26 mouse cellular contexts compared by ENCODE assay signal in the genomic region with DNA sequence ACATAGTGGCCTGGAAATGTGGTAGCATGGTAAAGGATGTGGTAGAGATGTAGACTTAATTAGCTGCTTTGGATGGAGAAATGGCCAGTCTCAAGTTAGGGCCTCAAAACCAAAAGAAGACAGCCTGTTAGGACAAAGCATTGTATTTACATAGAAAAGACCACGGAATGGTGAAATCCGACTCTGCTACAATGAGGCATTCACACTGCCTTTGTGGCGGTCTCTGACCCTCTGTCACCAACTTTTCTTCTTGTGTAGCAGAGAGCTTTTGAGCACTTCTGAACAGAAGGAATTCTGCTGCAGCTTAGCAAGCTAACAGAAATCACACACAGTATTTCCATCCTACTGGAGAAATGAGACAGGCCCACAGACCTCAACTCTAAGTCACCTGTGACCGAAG.
A peak's percentile ranks its signal among the peaks of the same experiment; 100 is the strongest.
DNase-seq lines count a peak whose midpoint lies in the region; ATAC-seq and TF ChIP-seq lines count a peak whose summit lies in the region.
"Had no signal": no experiment of that assay in that cellular context is flagged by ENCODE, and none has a peak within 500 bp of the region (broad histone marks: within the 10 kb centered on the region; RNA-seq: fewer than 3 reads in every experiment).

No protein-coding gene starts in this region.

- no peak for TF ChIP-seq CTCF in hindbrain, postnatal 0 days (IDR thresholded peaks at IDR 0.05; ENCODE audit: low read depth)

- H3K27me3 ChIP-seq in forebrain, embryonic 11.5 days (ENCODE audit: control insufficient read depth, insufficient read depth, low read length) = no peaks in the 10 kb centered on the region
- H3K27me3 ChIP-seq in forebrain, embryonic 12.5 days = no peaks in the 10 kb centered on the region
- no peaks in the 10 kb centered on the region for H3K27me3 ChIP-seq in hindbrain, embryonic 10.5 days (ENCODE audit: insufficient read depth, poor library complexity, severe bottlenecking)
- H3K27me3 ChIP-seq in hindbrain, postnatal 0 days (ENCODE audit: insufficient read depth, low read length) = no peaks in the 10 kb centered on the region
- H3K27me3 ChIP-seq in midbrain, embryonic 12.5 days = no peaks in the 10 kb centered on the region; the same call in 1 of the 2 replicates
- H3K27me3 ChIP-seq in midbrain, embryonic 15.5 days (replicated peaks) = no peaks in the 10 kb centered on the region
- no peaks in the 10 kb centered on the region for H3K27me3 ChIP-seq in embryonic facial prominence, embryonic 10.5 days (replicated peaks; ENCODE audit: low read depth, poor library complexity, severe bottlenecking)
- H3K27me3 ChIP-seq: embryonic facial prominence, embryonic 13.5 days; forebrain, embryonic 13.5 days; liver, embryonic 15.5 days; lung, embryonic 15.5 days; midbrain, embryonic 13.5 days had no signal

- H3K9ac ChIP-seq in forebrain, embryonic 11.5 days (ENCODE audit: low read length) = no peak overlapping the region
- H3K9ac ChIP-seq in forebrain, embryonic 12.5 days = no peak overlapping the region
- no peak overlapping the region for H3K9ac ChIP-seq in hindbrain, postnatal 0 days (replicated peaks; ENCODE audit: low read length)
- no peak overlapping the region for H3K9ac ChIP-seq in midbrain, embryonic 12.5 days (replicated peaks)
- no peak overlapping the region for H3K9ac ChIP-seq in midbrain, embryonic 15.5 days
- H3K9ac ChIP-seq: embryonic facial prominence, embryonic 13.5 days; forebrain, embryonic 13.5 days; liver, embryonic 15.5 days; lung, embryonic 15.5 days; midbrain, embryonic 13.5 days had no signal

- no peak for DNase-seq in forebrain, embryonic 11.5 days (ENCODE audit: low spot score)
- peak; percentile 20 for DNase-seq in hindbrain, embryonic 10.5 days (ENCODE audit: low spot score)
- DNase-seq in hindbrain, postnatal 0 days (ENCODE audit: low spot score) = no peak
- no peak for DNase-seq in embryonic facial prominence, embryonic 10.5 days (ENCODE audit: low spot score)
- no peak for DNase-seq in right cerebral cortex, postnatal 10 days (ENCODE audit: low spot score in 2 of 2)
- DNase-seq: adrenal gland, adult 2 months; adrenal gland, postnatal 36 days; cerebellum, adult 18-20 months; cerebellum, postnatal 10 days; gastrocnemius, postnatal 14 days; heart, postnatal 10 days; kidney, adult 9 months; kidney, postnatal 10 days; right cerebral cortex, postnatal 4 days; thymus, adult 18-20 months; thymus, postnatal 25 days had no signal

- WGBS in forebrain, embryonic 11.5 days = 36% methylated on average over 4 of the region's 4 CpGs
- WGBS in forebrain, embryonic 12.5 days = 24% methylated on average over 4 of the region's 4 CpGs
- whole genome bisulfite sequencing in hindbrain, embryonic 10.5 days = 33% methylated on average over 4 of the region's 4 CpGs
- WGBS in hindbrain, postnatal 0 days = 47% methylated on average over 4 of the region's 4 CpGs
- 32% methylated on average over 4 of the region's 4 CpGs for WGBS in midbrain, embryonic 12.5 days
- WGBS in midbrain, embryonic 15.5 days = 32% methylated on average over 4 of the region's 4 CpGs
- 32% methylated on average over 4 of the region's 4 CpGs for WGBS in embryonic facial prominence, embryonic 10.5 days

- H3K36me3 ChIP-seq in forebrain, embryonic 11.5 days (ENCODE audit: control insufficient read depth, insufficient read depth, low read length) = no peaks in the 10 kb centered on the region
- no peaks in the 10 kb centered on the region for H3K36me3 ChIP-seq in forebrain, embryonic 12.5 days (replicated peaks)
- no peaks in the 10 kb centered on the region for H3K36me3 ChIP-seq in hindbrain, embryonic 10.5 days
- H3K36me3 ChIP-seq in hindbrain, postnatal 0 days (ENCODE audit: insufficient read depth, low read length) = no peaks in the 10 kb centered on the region
- no peaks in the 10 kb centered on the region for H3K36me3 ChIP-seq in midbrain, embryonic 12.5 days
- H3K36me3 ChIP-seq in midbrain, embryonic 15.5 days (replicated peaks) = no peaks in the 10 kb centered on the region
- H3K36me3 ChIP-seq in embryonic facial prominence, embryonic 10.5 days (replicated peaks) = no peaks in the 10 kb centered on the region
- H3K36me3 ChIP-seq: embryonic facial prominence, embryonic 13.5 days; liver, embryonic 15.5 days; lung, embryonic 15.5 days; midbrain, embryonic 13.5 days had no signal

- no peak overlapping the region for H3K4me2 ChIP-seq in forebrain, embryonic 11.5 days (ENCODE audit: low read depth, low read length, severe bottlenecking)
- H3K4me2 ChIP-seq in forebrain, embryonic 12.5 days = no peak overlapping the region
- no peak overlapping the region for H3K4me2 ChIP-seq in hindbrain, postnatal 0 days (ENCODE audit: low read depth, low read length)
- H3K4me2 ChIP-seq in midbrain, embryonic 12.5 days (replicated peaks) = no peak overlapping the region
- no peak overlapping the region for H3K4me2 ChIP-seq in midbrain, embryonic 15.5 days
- H3K4me2 ChIP-seq: embryonic facial prominence, embryonic 13.5 days; forebrain, embryonic 13.5 days; liver, embryonic 15.5 days; midbrain, embryonic 13.5 days had no signal

- H3K4me3 ChIP-seq in forebrain, embryonic 11.5 days (ENCODE audit: low read depth, low read length) = no peak overlapping the region
- H3K4me3 ChIP-seq in forebrain, embryonic 12.5 days (replicated peaks) = no peak overlapping the region
- no peak overlapping the region for H3K4me3 ChIP-seq in hindbrain, embryonic 10.5 days
- H3K4me3 ChIP-seq in hindbrain, postnatal 0 days (ENCODE audit: low read length) = no peak overlapping the region
- H3K4me3 ChIP-seq in midbrain, embryonic 12.5 days = no peak overlapping the region
- no peak overlapping the region for H3K4me3 ChIP-seq in midbrain, embryonic 15.5 days
- H3K4me3 ChIP-seq in embryonic facial prominence, embryonic 10.5 days = no peak overlapping the region
- H3K4me3 ChIP-seq: embryonic facial prominence, embryonic 13.5 days; forebrain, embryonic 13.5 days; liver, embryonic 15.5 days; lung, embryonic 15.5 days; midbrain, embryonic 13.5 days had no signal

- 0 out of 2 replicates have a peak, but pooled peaks have one; percentile 33 for ATAC-seq in forebrain, embryonic 11.5 days (replicated peaks; ENCODE audit: low FRiP score)
- ATAC-seq in forebrain, embryonic 12.5 days (ENCODE audit: low FRiP score) = no peak
- no peak for ATAC-seq in hindbrain, postnatal 0 days
- ATAC-seq in midbrain, embryonic 12.5 days (ENCODE audit: low FRiP score, low read depth) = 0 out of 2 replicates have a peak, but pooled peaks have one; percentile 16
- no peak for ATAC-seq in midbrain, embryonic 15.5 days (replicated peaks)
- ATAC-seq: forebrain, embryonic 13.5 days; intestine, embryonic 16.5 days; midbrain, embryonic 13.5 days had no signal

- peaks cover 4% of the 10 kb centered on the region; the same call in 1 of the 2 replicates for H3K4me1 ChIP-seq in forebrain, embryonic 11.5 days (replicated peaks; ENCODE audit: control insufficient read depth, insufficient read depth, low read length)
- H3K4me1 ChIP-seq in forebrain, embryonic 12.5 days = peaks cover 17% of the 10 kb centered on the region
- H3K4me1 ChIP-seq in hindbrain, embryonic 10.5 days (replicated peaks) = peaks cover 18% of the 10 kb centered on the region
- H3K4me1 ChIP-seq in hindbrain, postnatal 0 days (ENCODE audit: insufficient read depth, low read length) = no peaks in the 10 kb centered on the region
- peaks cover 10% of the 10 kb centered on the region for H3K4me1 ChIP-seq in midbrain, embryonic 12.5 days
- no peaks in the 10 kb centered on the region for H3K4me1 ChIP-seq in midbrain, embryonic 15.5 days
- H3K4me1 ChIP-seq in embryonic facial prominence, embryonic 10.5 days = peaks cover 15% of the 10 kb centered on the region
- H3K4me1 ChIP-seq: embryonic facial prominence, embryonic 13.5 days; liver, embryonic 15.5 days had no signal

- H3K27ac ChIP-seq in forebrain, embryonic 11.5 days (ENCODE audit: low read depth, low read length) = no peak overlapping the region
- H3K27ac ChIP-seq in forebrain, embryonic 12.5 days = no peak overlapping the region
- peak overlapping the region; percentile 66 for H3K27ac ChIP-seq in hindbrain, embryonic 10.5 days
- H3K27ac ChIP-seq in hindbrain, postnatal 0 days = no peak overlapping the region
- no peak overlapping the region for H3K27ac ChIP-seq in midbrain, embryonic 12.5 days (replicated peaks)
- H3K27ac ChIP-seq in midbrain, embryonic 15.5 days = no peak overlapping the region
- 0 out of 2 replicates have a peak overlapping the region, but pooled peaks have one; percentile 19 for H3K27ac ChIP-seq in embryonic facial prominence, embryonic 10.5 days (replicated peaks)
- H3K27ac ChIP-seq: embryonic facial prominence, embryonic 13.5 days; forebrain, embryonic 13.5 days; liver, embryonic 15.5 days; lung, embryonic 15.5 days; midbrain, embryonic 13.5 days; stomach, postnatal 0 days had no signal

- H3K9me3 ChIP-seq in forebrain, embryonic 11.5 days (ENCODE audit: control insufficient read depth, low read length) = no peaks in the 10 kb centered on the region
- H3K9me3 ChIP-seq in forebrain, embryonic 12.5 days = no peaks in the 10 kb centered on the region
- H3K9me3 ChIP-seq in hindbrain, embryonic 10.5 days = no peaks in the 10 kb centered on the region
- H3K9me3 ChIP-seq in hindbrain, postnatal 0 days (ENCODE audit: low read length) = no peaks in the 10 kb centered on the region
- H3K9me3 ChIP-seq in midbrain, embryonic 12.5 days = no peaks in the 10 kb centered on the region
- no peaks in the 10 kb centered on the region for H3K9me3 ChIP-seq in midbrain, embryonic 15.5 days
- 0 out of 2 replicates have a peak, but pooled peaks cover 4% of the 10 kb centered on the region for H3K9me3 ChIP-seq in embryonic facial prominence, embryonic 10.5 days
- H3K9me3 ChIP-seq: embryonic facial prominence, embryonic 13.5 days; forebrain, embryonic 13.5 days; liver, embryonic 15.5 days; lung, embryonic 15.5 days had no signal

Comparison
In these comparisons a context has a peak if more than half of its experiments do, and no peak if none do; other contexts are left out.
1. ATAC-seq: peak in forebrain, embryonic 11.5 days (single experiment) and midbrain, embryonic 12.5 days (single experiment); none in forebrain, embryonic 12.5 days (single experiment), hindbrain, postnatal 0 days (single experiment) and midbrain, embryonic 15.5 days (single experiment).
2. H3K27ac ChIP-seq: peak in hindbrain, embryonic 10.5 days (single experiment) and embryonic facial prominence, embryonic 10.5 days (single experiment); none in forebrain, embryonic 11.5 days (single experiment), forebrain, embryonic 12.5 days (single experiment), hindbrain, postnatal 0 days (single experiment), midbrain, embryonic 12.5 days (single experiment) and midbrain, embryonic 15.5 days (single experiment).